Mouse (Mus musculus) thymus, adult 2 months (tissue): Measurements from ENCODE around the gene Fblim1.

Experiments used
- CTCF ChIP-seq: fragments of 200-500 bp; IDR thresholded peaks from 2 replicates; pipeline ENCODE4 v1.5.1; 2012; ENCODE audit warnings: mild to moderate bottlenecking, control low read depth, low read length, moderate library complexity, borderline replicate concordance; ENCODE audit not compliant: control insufficient read depth, poor library complexity, insufficient read depth; ENCODE audit errors: extremely low read depth
- POLR2A ChIP-seq: fragments of 200-500 bp; IDR thresholded peaks from 2 replicates; pipeline ENCODE4 v1.6.1; 2012; ENCODE audit warnings: mild to moderate bottlenecking, low read length, control low read depth, moderate library complexity; ENCODE audit not compliant: control insufficient read depth, poor library complexity, insufficient read depth; ENCODE audit errors: extremely low read depth

DNA sequence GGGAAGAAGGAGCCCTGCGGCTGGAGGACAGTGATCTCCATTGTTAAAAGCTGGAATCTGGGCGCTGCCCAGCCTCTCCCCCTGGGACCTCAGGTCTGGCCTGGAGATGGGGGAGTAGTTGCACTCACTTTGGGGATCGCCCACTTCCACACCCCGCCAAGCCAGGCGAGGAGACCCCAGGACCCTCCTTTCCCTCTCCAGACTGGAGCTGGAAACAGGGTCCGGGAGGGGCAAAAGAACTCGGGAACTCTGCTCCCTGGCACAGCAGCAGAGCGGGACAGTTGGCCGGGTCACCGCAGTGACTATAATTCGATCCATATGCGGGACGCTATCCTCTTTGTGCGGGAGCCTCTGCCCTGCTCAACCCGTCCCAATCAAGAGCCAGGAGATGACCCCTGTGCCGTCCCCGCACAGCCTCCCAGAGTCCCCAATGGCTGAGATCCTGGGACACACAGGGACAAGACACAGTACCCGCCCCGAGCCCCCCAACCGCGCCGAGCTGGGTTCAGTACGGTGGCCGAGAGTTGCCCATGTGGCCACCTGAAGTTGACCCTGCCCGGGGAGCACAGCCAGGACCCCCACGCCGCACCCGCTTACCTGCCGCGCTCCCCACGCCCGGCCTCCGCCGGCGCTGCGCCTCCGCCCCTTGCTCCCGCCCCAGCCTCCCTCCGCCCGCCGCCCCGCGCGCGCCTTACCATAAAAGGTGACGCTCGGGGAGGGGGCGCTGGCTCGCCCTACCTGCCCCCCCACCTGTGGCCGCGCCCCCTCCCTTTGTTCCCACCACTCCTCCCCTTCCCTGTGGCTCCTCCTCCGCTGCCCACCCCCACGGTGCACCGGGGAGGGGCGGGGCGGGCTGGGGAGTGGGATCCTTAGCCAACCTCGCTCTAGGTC lies 6.4 kb downstream of the Fblim1 start:
- TF ChIP-seq CTCF: no peak
- TF ChIP-seq POLR2A: no peak
